Mouse (Mus musculus) granulocyte monocyte progenitor cell, adult 5-6 weeks (primary cell): ENCODE data around the gene Rhno1. TPM values are rescaled to one million over a fixed set of nuclear protein-coding genes. Genes with fewer than 3 reads are reported as not detected.

Source experiments
- ATAC-seq: replicated peaks from 2 replicates; pipeline ENCODE4 v1.8.0; 2016; ENCODE audit warnings: mild to moderate bottlenecking, moderate TSS enrichment, inconsistent platforms; ENCODE audit not compliant: poor library complexity, severe bottlenecking
- total RNA-seq, 2 experiments: library from RNA; stranded (forward) in 1 of 2; stranded (reverse) in 1 of 2; fragments of 200-712, 200-1000 nt in 1 of 2; fragments of >200 nt in 1 of 2; fragmentation: Nextera tagmentation in 1 of 2; gene quantifications; 2 replicates each; pipeline ENCODE4 v1.2.3; 2014 to 2017

The Rhno1 gene
- total RNA-seq (2014; fragmentation: Nextera tagmentation) (43.7 and 51.3 TPM in 2 replicates), total RNA-seq (2017) (33.3 and 37.4 TPM in 2 replicates)

- ATAC-seq: peak; percentile 74
Observed at GRCm38 (mm10) chr6:128362381-128363006, at the start of gene Rhno1, which contains the start of gene Foxm1. TSS of gene Rhno1 (minus strand) at chr6:128362911. TSS of gene Foxm1 (plus strand) at chr6:128362967.

GRCm38 (mm10) chr6:128411115-128411514, 48.4 kb upstream of the Rhno1 start:
- peak; percentile 45 for ATAC-seq

- ATAC-seq: no peak
Observed at GRCm38 (mm10) chr6:128410305-128410704, 47.6 kb upstream of the Rhno1 start.

- peak; percentile 76 for ATAC-seq
Observed at GRCm38 (mm10) chr6:128408544-128409125, 45.9 kb upstream of the Rhno1 start.

GRCm38 (mm10) chr6:128404708-128405107, 42.0 kb upstream of the Rhno1 start:
- ATAC-seq: 0 out of 2 replicates have a peak, but pooled peaks have one; percentile 8

- no peak for ATAC-seq
Observed at GRCm38 (mm10) chr6:128399421-128400185, 36.9 kb upstream of the Rhno1 start.

- ATAC-seq: no peak
Observed at GRCm38 (mm10) chr6:128398996-128399395, 36.3 kb upstream of the Rhno1 start, which contains the start of gene Nrip2. TSS of gene Nrip2 (plus strand) at chr6:128399296.

GRCm38 (mm10) chr6:128397574-128398261, 35.0 kb upstream of the Rhno1 start:
- ATAC-seq: no peak

- no peak for ATAC-seq
Observed at GRCm38 (mm10) chr6:128390683-128391082, 28.0 kb upstream of the Rhno1 start.

GRCm38 (mm10) chr6:128389185-128389584, 26.5 kb upstream of the Rhno1 start:
- no peak for ATAC-seq

GRCm38 (mm10) chr6:128385026-128385425, 22.3 kb upstream of the Rhno1 start:
- ATAC-seq: no peak

- no peak for ATAC-seq
Observed at GRCm38 (mm10) chr6:128383752-128384151, 21.0 kb upstream of the Rhno1 start.

- ATAC-seq: peak; percentile 75
Observed at GRCm38 (mm10) chr6:128381254-128381653, 18.5 kb upstream of the Rhno1 start.

GRCm38 (mm10) chr6:128380594-128381167, 18.0 kb upstream of the Rhno1 start:
- peak; percentile 36 for ATAC-seq

GRCm38 (mm10) chr6:128379636-128380035, 16.9 kb upstream of the Rhno1 start:
- peak; percentile 71 for ATAC-seq

- ATAC-seq: no peak
Observed at GRCm38 (mm10) chr6:128376371-128377085, 13.8 kb upstream of the Rhno1 start.

GRCm38 (mm10) chr6:128375192-128375591, 12.5 kb upstream of the Rhno1 start, which contains the start of the genes Tex52 and Gm44596:
TSS of gene Tex52 (plus strand) at chr6:128375456.
TSS of gene Gm44596 (plus strand) at chr6:128375503.
- ATAC-seq: no peak

- ATAC-seq: no peak
Observed at GRCm38 (mm10) chr6:128370040-128370439, 7.3 kb upstream of the Rhno1 start.

- ATAC-seq: no peak
Observed at GRCm38 (mm10) chr6:128366466-128366865, 3.8 kb upstream of the Rhno1 start.
